Mouse (Mus musculus): Measurements from ENCODE around the gene Znhit1. TPM values are rescaled to one million over a fixed set of nuclear protein-coding genes. Genes with fewer than 3 reads are reported as not detected.

Znhit1 gene
- 80.0 and 135 TPM in 2 replicates for polyA plus RNA-seq (2012; rRNA removed; ENCODE audit: low replicate concordance)

DNA sequence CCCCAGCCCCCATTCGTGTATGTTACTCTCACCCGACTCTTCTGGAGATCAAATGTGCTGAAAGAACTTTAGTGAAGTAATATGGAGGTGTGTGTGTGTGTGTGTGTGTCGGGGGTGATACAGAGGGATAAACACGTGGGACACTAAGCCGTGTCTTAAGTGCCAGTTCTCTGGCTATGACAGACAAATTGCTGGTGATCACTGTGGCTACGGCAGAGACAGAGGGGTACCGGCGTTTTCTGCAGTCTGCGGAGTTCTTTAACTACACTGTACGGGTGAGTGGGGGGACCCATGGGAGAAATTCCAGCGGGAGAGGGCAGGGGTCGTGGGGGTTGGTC is at the start of gene Znhit1:
Znhit1 (minus strand) TSS at position 88 of the 338 bp plus-strand sequence.

DNA sequence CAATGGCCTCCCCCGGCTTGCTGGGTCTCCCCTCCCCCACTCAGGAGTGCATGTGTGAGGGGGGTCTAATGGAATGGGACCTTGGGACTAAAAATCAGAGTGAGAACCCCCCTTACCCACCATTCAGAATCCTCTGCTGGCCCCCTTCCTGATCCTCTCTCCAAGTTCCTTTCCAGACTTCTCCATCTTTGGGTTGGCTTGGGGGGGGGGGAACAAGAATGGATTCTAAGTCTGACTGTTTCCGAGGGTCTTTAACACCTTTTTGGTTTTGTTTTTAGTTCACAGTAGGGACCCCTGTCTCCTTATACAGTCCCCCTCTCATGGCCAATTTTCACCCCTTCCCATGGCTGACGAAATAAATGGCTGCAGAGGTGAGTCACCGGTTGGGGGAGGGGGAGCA is 38.3 kb upstream of the Znhit1 start, which contains the start of gene Vgf:
Vgf (plus strand) TSS at position 301 of the 400 bp plus-strand sequence.

DNA sequence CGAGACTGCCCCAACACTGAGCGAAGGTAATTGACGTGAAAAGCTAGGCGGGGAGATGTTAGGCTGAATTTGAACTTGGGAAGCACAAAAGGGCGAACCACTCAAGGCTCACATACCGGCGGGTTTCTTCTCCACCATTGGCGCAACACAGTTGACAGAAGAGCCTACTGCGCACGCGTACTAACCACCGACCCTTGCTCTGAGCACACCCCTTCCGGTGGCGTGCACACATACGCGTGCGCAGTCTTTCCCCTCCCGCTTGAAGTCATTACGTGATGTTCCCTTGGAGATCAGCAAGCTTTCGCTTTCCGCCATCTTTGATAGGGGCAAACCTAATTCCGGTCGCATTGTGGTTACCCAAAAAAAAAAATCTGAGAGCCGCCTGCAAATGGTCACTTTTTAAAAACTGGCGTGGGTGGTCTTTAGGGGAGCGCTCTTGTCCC is 1.1 kb downstream of the Znhit1 start, which contains the start of gene Plod3:
Plod3 (plus strand) TSS at position 325 of the 443 bp plus-strand sequence.

DNA sequence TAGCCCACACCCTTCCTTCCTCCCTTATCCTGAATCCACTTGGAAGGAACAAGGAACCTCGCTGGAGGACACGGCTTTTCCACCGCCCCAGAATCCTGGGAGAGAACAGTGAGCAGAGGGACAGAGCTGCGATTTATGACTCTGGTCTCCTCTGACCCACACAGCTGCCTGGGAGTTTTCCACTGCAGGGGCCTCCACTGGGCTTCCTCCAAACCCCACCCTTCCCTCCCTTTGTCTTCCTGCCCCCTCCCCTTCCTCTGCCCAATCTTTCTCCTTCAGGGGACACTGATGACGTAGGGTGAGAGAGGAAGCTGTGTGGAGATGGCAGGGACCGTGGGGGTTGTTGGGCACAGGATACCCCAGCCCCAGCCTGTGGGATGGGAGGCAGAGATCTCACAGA is 21.5 kb downstream of the Znhit1 start, which contains the start of gene Cldn15:
Cldn15 (plus strand) TSS at position 286 of the 400 bp plus-strand sequence.

DNA sequence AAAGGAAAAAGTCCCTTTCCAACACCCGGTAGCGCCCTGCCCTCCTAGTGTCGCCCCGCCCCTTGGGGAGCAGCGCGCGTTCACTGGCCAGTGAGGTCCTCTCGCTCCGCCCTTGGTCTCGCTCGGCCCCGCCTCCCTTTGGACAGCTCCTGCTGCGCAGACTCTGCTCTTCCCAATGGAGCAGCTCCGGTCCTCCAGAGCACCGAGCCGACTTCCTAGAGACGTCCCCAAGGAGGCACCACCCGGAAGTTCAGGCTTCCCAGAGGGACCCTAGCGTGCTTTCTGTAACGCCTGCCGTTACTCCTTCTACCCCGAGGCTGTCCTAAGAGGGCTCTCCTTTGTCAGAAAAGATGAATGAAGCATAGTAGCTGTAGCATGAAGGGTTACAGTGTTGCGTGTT is 34.8 kb downstream of the Znhit1 start, which contains the start of gene Fis1:
Fis1 (plus strand) TSS at position 261 of the 400 bp plus-strand sequence.

Other genes starting within 250 kb of the Znhit1 start
- 1.4 and 1.6 TPM in 2 replicates for gene Col26a1, start 104.8 kb downstream of the Znhit1 start, polyA plus RNA-seq (2012; rRNA removed; ENCODE audit: low replicate concordance)
- gene Ift22, start 79.9 kb downstream of the Znhit1 start, polyA plus RNA-seq (2012; rRNA removed; ENCODE audit: low replicate concordance): 8.6 and 14.3 TPM in 2 replicates
- 140 and 194 TPM in 2 replicates for gene Fis1, start 34.7 kb downstream of the Znhit1 start, polyA plus RNA-seq (2012; rRNA removed; ENCODE audit: low replicate concordance)
- gene Cldn15, start 21.4 kb downstream of the Znhit1 start, polyA plus RNA-seq (2012; rRNA removed; ENCODE audit: low replicate concordance): 23.5 and 26.0 TPM in 2 replicates
- gene Plod3, start 1.0 kb downstream of the Znhit1 start, polyA plus RNA-seq (2012; rRNA removed; ENCODE audit: low replicate concordance): 72.8 and 79.7 TPM in 2 replicates
- gene Vgf, start 38.4 kb upstream of the Znhit1 start, polyA plus RNA-seq (2012; rRNA removed; ENCODE audit: low replicate concordance): not detected in 2 replicates
- 48.3 and 50.1 TPM in 2 replicates for gene Ap1s1, start 58.1 kb upstream of the Znhit1 start, polyA plus RNA-seq (2012; rRNA removed; ENCODE audit: low replicate concordance)
- 3.0 and 4.1 TPM in 2 replicates for gene Serpine1, start 84.2 kb upstream of the Znhit1 start, polyA plus RNA-seq (2012; rRNA removed; ENCODE audit: low replicate concordance)
- 8.4 and 26.4 TPM in 2 replicates for gene Trim56, start 128.2 kb upstream of the Znhit1 start, polyA plus RNA-seq (2012; rRNA removed; ENCODE audit: low replicate concordance)
- gene Muc3, start 161.3 kb upstream of the Znhit1 start, polyA plus RNA-seq (2012; rRNA removed; ENCODE audit: low replicate concordance): not detected in 2 replicates
- gene Muc3a, start 224.4 kb upstream of the Znhit1 start, polyA plus RNA-seq (2012; rRNA removed; ENCODE audit: low replicate concordance): 1.5 and 2.9 TPM in 2 replicates